Mouse (Mus musculus): ENCODE results near the gene Gm10518. TPM values are rescaled to one million over a fixed set of nuclear protein-coding genes. Genes with fewer than 3 reads are reported as not detected.

Gene Gm10518
- not detected in 2 replicates for polyA plus RNA-seq (2011; ENCODE audit: insufficient read depth, insufficient read length, low replicate concordance, missing spikeins)

DNA sequence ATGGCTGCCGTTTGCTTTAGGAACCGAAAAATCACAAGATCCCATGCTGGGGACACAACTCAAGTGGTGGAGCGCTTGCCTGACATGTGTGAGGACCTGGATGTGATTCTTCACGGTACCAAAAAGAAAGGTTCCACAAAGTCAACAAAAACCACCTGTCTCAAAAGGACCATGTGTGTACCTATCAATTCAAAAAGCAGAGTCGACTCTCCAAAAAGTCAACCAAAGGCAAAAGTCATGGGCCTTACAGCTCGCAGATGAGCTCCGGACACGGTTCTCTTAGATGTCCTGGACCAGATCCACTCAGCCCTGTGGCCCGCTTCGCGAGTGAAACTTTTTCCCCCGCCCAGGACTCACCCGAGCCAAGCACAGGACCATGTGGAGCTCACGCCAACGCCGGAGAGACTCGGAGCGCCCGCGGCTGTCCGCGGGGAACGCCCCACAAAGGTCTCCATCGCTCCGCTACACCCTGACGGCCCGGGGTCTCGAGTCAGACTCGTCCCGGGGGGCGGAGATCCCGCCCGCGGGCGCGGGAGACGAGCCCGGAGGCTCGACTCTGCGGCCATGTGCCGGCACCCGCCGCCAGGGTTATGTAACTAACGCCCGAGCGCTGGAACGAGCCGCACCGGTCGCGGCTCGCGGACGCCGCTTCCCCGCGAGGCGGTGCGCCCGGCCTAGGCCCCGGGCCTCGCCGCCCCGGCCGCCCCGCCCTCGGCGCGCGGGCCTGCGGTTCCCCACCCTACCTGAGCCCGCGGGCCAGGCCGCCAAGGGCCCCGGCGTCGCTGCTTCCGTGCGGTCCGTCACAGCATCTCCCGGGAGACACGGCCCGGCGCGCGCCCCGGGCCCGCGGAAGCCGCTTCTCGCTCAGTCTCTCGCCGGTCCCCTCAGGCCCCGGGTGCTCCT is at the start of gene Gm10518:
Gene Gm10518, plus strand, starts transcription at position 767 of the 903 bp plus-strand sequence.
- no peaks in the 10 kb centered on the region for H3K4me1 ChIP-seq (ENCODE audit: control insufficient read depth, insufficient read depth, low read length)
- 1% methylated on average over 94 of the region's 94 CpGs for WGBS

DNA sequence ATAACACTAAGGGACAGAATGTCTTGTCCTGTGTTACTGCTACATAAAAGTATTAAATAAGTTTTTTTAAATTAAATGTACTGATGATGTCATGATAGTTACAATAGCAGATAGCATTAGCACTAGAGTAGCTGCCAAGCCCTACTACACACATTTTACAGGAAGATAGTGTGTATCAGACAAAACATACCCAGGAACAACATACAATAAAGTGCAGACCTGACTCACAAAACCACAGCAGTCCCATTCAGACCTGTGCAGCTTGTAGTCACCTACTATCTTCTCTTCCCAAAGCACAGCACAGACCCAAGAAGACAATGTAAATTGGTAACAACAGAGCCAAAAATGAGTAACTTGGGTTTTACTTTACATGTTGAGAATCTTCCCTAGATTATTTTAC is 46.7 kb upstream of the Gm10518 start:
- TF ChIP-seq POLR2A (IDR thresholded peaks at IDR 0.05; ENCODE audit: borderline replicate concordance, control insufficient read depth, low read depth, low read length) (no peak), CTCF (IDR thresholded peaks at IDR 0.05; ENCODE audit: control insufficient read depth, insufficient read depth, low read length) (no peak)
- H3K4me1 ChIP-seq (ENCODE audit: control insufficient read depth, insufficient read depth, low read length), result no peaks in the 10 kb centered on the region
- no peak overlapping the region for H3K27ac ChIP-seq (ENCODE audit: control insufficient read depth, insufficient read depth, low read depth, low read length, poor library complexity)
- no peak overlapping the region for H3K4me3 ChIP-seq (replicated peaks; ENCODE audit: control insufficient read depth, low read depth, low read length)

More for the DNA sequence above, at the start of gene Gm10518:
- H3K27ac ChIP-seq (ENCODE audit: control insufficient read depth, insufficient read depth, low read depth, low read length, poor library complexity), result peak within 1 kb of the TSS; percentile 99
- TF ChIP-seq CTCF (IDR thresholded peaks at IDR 0.05; ENCODE audit: control insufficient read depth, insufficient read depth, low read length) (no peak), POLR2A (IDR thresholded peaks at IDR 0.05; ENCODE audit: borderline replicate concordance, control insufficient read depth, low read depth, low read length) (no peak)
- H3K4me3 ChIP-seq (replicated peaks; ENCODE audit: control insufficient read depth, low read depth, low read length), result peak within 1 kb of the TSS; percentile 85

DNA sequence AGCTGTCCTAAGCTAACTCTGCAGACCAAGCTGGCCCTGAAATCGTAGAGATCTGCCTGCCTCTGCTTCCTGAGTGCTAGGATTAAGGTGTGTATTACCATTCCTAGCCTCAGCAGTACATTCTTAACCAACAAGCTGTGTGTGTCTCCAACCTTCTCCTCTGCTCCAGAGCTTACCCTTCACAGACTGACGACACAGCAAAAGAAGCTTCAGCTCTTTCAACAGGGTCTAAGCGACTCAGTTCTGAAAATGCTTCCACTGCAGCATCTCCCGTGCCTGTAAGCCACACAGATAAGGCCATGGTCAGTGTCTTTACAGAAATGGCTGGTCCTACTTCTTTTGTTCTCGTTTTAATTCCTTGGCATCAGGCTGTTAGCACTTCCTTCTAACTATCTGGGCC is 43.1 kb upstream of the Gm10518 start:
- H3K4me1 ChIP-seq (ENCODE audit: control insufficient read depth, insufficient read depth, low read length), result no peaks in the 10 kb centered on the region
- H3K4me3 ChIP-seq (replicated peaks; ENCODE audit: control insufficient read depth, low read depth, low read length), result no peak overlapping the region
- TF ChIP-seq POLR2A (IDR thresholded peaks at IDR 0.05; ENCODE audit: borderline replicate concordance, control insufficient read depth, low read depth, low read length) (no peak), CTCF (IDR thresholded peaks at IDR 0.05; ENCODE audit: control insufficient read depth, insufficient read depth, low read length) (no peak)
- no peak overlapping the region for H3K27ac ChIP-seq (ENCODE audit: control insufficient read depth, insufficient read depth, low read depth, low read length, poor library complexity)
- 82% methylated on average over 5 of the region's 5 CpGs for WGBS

DNA sequence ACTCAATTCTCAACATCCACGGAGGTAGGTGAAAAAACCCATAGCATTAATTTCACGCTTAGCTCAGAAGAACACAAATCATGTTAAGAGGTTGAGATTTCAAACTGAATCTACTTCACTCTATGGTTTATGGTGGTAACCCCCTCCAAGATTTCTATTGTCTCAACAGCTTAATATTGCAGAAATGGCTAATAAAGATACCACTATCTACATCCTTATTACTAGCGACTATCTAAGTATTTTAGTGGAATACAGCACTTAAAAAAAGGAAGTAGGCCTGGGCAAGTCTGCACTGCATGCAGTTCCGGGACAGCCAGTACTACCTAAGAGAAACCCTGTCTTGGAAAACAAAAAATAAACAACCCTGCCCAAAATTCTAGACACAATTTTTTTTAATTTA is 42.6 kb upstream of the Gm10518 start:
- TF ChIP-seq POLR2A (IDR thresholded peaks at IDR 0.05; ENCODE audit: borderline replicate concordance, control insufficient read depth, low read depth, low read length), result no peak
- Histone ChIP-seq H3K4me3 (replicated peaks; ENCODE audit: control insufficient read depth, low read depth, low read length) (no peak overlapping the region), H3K27ac (ENCODE audit: control insufficient read depth, insufficient read depth, low read depth, low read length, poor library complexity) (no peak overlapping the region), H3K4me1 (ENCODE audit: control insufficient read depth, insufficient read depth, low read length) (no peaks in the 10 kb centered on the region)
- WGBS, result 81% methylated on average over 4 of the region's 4 CpGs

DNA sequence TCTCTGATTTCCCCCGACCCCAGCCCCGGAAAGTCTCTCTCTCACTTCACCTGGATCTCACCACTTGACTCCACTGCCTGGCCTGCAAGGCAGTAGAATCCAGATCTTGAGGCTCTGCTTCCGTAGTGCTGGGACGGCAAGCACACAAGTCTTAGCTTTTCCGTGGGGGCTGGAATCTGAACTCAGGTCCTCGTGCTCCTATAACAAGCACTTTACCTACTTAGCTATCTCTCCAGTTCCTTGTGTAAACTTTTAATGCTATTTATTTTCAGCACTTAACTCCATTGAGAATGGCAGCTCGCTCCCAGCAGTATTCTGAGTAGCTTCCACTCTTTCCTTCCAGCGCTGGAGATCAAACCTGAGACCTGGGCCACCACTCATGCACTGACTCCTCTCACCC is 26.3 kb upstream of the Gm10518 start:
- no peak for TF ChIP-seq CTCF (IDR thresholded peaks at IDR 0.05; ENCODE audit: control insufficient read depth, insufficient read depth, low read length)
- no peak for TF ChIP-seq POLR2A (IDR thresholded peaks at IDR 0.05; ENCODE audit: borderline replicate concordance, control insufficient read depth, low read depth, low read length)
- H3K4me3 ChIP-seq (replicated peaks; ENCODE audit: control insufficient read depth, low read depth, low read length), result no peak overlapping the region
- 94% methylated on average over 8 of the region's 8 CpGs for WGBS
- no peaks in the 10 kb centered on the region for H3K4me1 ChIP-seq (ENCODE audit: control insufficient read depth, insufficient read depth, low read length)
- H3K27ac ChIP-seq (ENCODE audit: control insufficient read depth, insufficient read depth, low read depth, low read length, poor library complexity), result no peak overlapping the region

DNA sequence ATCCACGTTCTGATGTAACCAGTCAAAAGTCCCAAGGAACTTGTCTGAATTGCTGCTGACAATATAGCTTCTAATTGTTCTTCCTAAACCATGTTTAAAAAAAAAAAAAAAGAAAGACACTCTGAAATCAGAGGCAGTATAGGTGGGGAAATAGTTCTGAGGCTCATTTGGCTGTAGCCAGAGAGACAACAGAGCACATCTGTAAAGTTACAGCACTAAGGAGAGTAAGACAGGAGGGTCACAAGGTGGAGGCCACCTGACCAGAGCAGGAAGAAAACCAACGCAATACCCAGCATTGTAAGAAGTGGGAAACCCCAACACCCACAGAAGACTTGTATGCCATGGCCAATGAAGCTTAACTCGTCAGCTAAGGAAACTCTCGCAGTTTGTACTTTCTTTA is 19.1 kb upstream of the Gm10518 start:
- 78% methylated on average over 4 of the region's 4 CpGs for WGBS
- Histone ChIP-seq H3K4me3 (replicated peaks; ENCODE audit: control insufficient read depth, low read depth, low read length) (no peak overlapping the region), H3K4me1 (ENCODE audit: control insufficient read depth, insufficient read depth, low read length) (no peaks in the 10 kb centered on the region), H3K27ac (ENCODE audit: control insufficient read depth, insufficient read depth, low read depth, low read length, poor library complexity) (no peak overlapping the region)
- TF ChIP-seq CTCF (IDR thresholded peaks at IDR 0.05; ENCODE audit: control insufficient read depth, insufficient read depth, low read length) (no peak), POLR2A (IDR thresholded peaks at IDR 0.05; ENCODE audit: borderline replicate concordance, control insufficient read depth, low read depth, low read length) (no peak)

DNA sequence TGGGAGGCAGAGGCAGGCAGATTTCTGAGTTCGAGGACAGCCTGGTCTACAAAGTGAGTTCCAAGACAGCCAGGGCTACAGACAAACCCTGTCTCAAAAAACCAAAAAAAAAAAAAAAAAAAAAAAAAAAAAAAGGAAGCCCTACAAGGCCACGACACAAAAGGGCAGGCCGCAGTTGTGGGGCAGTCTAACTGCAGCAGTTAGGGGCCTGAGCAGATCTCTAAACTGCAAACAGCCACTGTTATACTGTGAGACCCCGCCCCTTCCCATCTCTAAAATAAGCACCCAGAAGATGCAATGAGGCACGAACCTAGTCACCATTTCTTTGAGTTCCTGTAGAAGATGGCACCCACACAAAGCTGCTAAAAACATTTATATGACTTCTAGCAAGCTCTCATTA is 17.7 kb upstream of the Gm10518 start:
- Histone ChIP-seq H3K4me3 (replicated peaks; ENCODE audit: control insufficient read depth, low read depth, low read length) (no peak overlapping the region), H3K4me1 (ENCODE audit: control insufficient read depth, insufficient read depth, low read length) (no peaks in the 10 kb centered on the region), H3K27ac (ENCODE audit: control insufficient read depth, insufficient read depth, low read depth, low read length, poor library complexity) (no peak overlapping the region)
- TF ChIP-seq POLR2A (IDR thresholded peaks at IDR 0.05; ENCODE audit: borderline replicate concordance, control insufficient read depth, low read depth, low read length) (no peak), CTCF (IDR thresholded peaks at IDR 0.05; ENCODE audit: control insufficient read depth, insufficient read depth, low read length) (no peak)
- 64% methylated on average over 5 of the region's 5 CpGs for WGBS

DNA sequence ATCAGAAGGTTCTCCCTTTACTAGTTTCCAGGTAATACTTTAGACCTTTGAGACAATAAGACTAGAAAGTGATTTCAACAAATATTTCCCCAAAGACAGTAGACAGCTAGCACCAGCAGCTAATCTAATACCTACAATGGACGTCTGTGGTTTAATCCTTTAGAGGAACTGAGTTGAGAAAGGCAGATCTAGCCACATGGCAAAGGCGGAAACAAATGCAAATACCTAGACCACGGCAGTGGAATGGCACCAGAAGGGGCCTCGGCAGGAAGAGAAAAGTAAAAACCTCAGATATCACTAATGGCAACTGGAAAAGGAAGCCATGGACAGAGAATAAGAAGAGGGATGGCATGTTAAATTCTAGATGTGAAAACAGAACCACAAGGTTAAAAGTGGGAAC is 15.9 kb upstream of the Gm10518 start:
- no peak overlapping the region for H3K27ac ChIP-seq (ENCODE audit: control insufficient read depth, insufficient read depth, low read depth, low read length, poor library complexity)
- H3K4me3 ChIP-seq (replicated peaks; ENCODE audit: control insufficient read depth, low read depth, low read length), result no peak overlapping the region
- WGBS, result 15% methylated on average over 4 of the region's 4 CpGs
- no peak for TF ChIP-seq CTCF (IDR thresholded peaks at IDR 0.05; ENCODE audit: control insufficient read depth, insufficient read depth, low read length)
- no peak for TF ChIP-seq POLR2A (IDR thresholded peaks at IDR 0.05; ENCODE audit: borderline replicate concordance, control insufficient read depth, low read depth, low read length)
- no peaks in the 10 kb centered on the region for H3K4me1 ChIP-seq (ENCODE audit: control insufficient read depth, insufficient read depth, low read length)
